Mouse (Mus musculus) erythroblast, embryonic 14.5 days (primary cell): Measurements from ENCODE around the gene Actr3b.

ENCODE experiments used
- GATA1 ChIP-seq: IDR thresholded peaks from 2 replicates; pipeline ENCODE4 v1.6.1; 2012; ENCODE audit warnings: low read length, inconsistent platforms, mixed read lengths
- TAL1 ChIP-seq: IDR thresholded peaks from 3 replicates; pipeline ENCODE4 v1.6.1; 2012; ENCODE audit warnings: low read length, inconsistent platforms, mixed read lengths

DNA sequence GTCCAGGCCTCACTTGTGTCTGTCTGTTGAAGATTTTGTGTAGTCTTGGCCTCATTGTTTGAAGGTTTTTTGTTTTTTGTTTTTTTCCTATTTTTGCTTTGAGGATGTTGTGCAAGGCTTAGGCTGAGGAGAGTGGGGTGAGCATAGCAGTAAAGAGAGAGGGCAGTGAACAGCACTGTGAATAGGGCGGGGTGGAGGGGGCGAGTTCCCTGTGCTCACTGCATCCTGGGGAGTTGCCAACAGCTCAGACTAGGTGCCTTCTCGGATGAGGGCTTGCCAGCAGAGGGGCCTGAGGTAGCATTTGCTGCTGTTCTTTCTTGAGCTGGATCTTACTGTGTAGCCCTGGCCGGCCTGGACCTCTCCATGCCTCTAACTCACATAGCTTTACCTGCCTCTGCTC lies 41.9 kb downstream of the Actr3b start:
- no peak for TF ChIP-seq GATA1
- TF ChIP-seq TAL1 = no peak
